Mouse (Mus musculus): ENCODE results near the gene Micall1.

DNA sequence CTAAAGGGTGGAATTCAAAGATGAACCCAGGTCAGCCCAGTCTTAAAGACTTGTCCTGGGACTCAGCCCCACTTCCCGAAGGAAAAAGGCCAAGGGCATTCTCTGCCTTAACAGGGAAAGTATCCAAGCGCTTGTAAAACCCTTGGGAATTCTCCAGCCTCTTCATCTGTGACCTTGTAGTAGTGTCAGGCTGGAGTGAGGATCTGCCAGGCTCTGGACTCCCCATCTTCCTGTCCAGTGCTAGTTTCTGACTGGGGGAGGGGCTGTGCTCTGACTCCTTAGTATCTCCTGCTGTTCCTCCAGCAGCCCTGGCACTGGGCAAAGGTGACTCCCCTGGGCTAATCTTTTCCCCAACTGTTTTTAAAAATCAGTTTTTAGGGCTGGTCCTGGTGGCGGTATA, 12.1 kb upstream of the Micall1 start:
- TF ChIP-seq EP300 (IDR thresholded peaks at IDR 0.05; ENCODE audit: insufficient read depth, low read depth, low read length): no peak
- no peak for TF ChIP-seq POLR2A (IDR thresholded peaks at IDR 0.05; ENCODE audit: insufficient read depth, low read depth, low read length)
